Mouse (Mus musculus) embryonic facial prominence, embryonic 10.5 days (tissue): ENCODE measurements around the gene Col4a2. TPM values are rescaled to one million over a fixed set of nuclear protein-coding genes. Genes with fewer than 3 reads are reported as not detected.
A peak's percentile ranks its signal among the peaks of the same experiment; 100 is the strongest.

Experiments
- DNase-seq: peaks from one replicate; pipeline ENCODE4 v3.0.0-alpha.2; 2017; ENCODE audit warnings: low spot score
- H3K27ac ChIP-seq: fragments of 300-500 bp; sonication (generic); replicated peaks from 2 replicates; pipeline ENCODE4 v1.5.1; 2016; ENCODE audit warnings: mild to moderate bottlenecking
- H3K27me3 ChIP-seq: fragments of 300-500 bp; sonication (generic); replicated peaks from 2 replicates; pipeline ENCODE4 v1.6.1; 2016; ENCODE audit warnings: low read depth, mild to moderate bottlenecking; ENCODE audit not compliant: poor library complexity, severe bottlenecking
- H3K36me3 ChIP-seq: fragments of 300-500 bp; sonication (generic); replicated peaks from 2 replicates; pipeline ENCODE4 v1.6.1; 2016; ENCODE audit warnings: mild to moderate bottlenecking, moderate library complexity
- H3K4me1 ChIP-seq: fragments of 300-500 bp; sonication (generic); 2 replicates; pipeline ENCODE4 v1.6.1; 2016
- H3K4me3 ChIP-seq: fragments of 300-500 bp; sonication (generic); 2 replicates; pipeline ENCODE4 v1.5.1; 2016; ENCODE audit warnings: mild to moderate bottlenecking, moderate library complexity
- H3K9me3 ChIP-seq: fragments of 300-500 bp; sonication (generic); 2 replicates; pipeline ENCODE4 v1.6.1; 2016; ENCODE audit warnings: mild to moderate bottlenecking
- WGBS: fragments of 180-500 bp; shearing (Covaris S2); methylation state at CpG from one replicate; pipeline ENCODE4 v1.1.7; 2016; 5-methylcytosine and 5-hydroxymethylcytosine counted together
- polyA plus RNA-seq: library from polyadenylated mRNA; unstranded; fragments of >200 nt; fragmentation: Nextera tagmentation; extraction: Ambion mirVana; gene quantifications from 2 replicates; pipeline ENCODE4 v1.2.1, GENCODE M21; 2016

Col4a2 gene
- polyA plus RNA-seq, 1 experiment from 2014 or later = 54.7 TPM

- H3K9me3 ChIP-seq = no peaks in the 10 kb centered on the region
- no peak for DNase-seq
- 86% methylated on average over 3 of the region's 3 CpGs for WGBS
These were observed 21.9 kb downstream of the Col4a2 start for GRCm38 (mm10) chr8:11334493-11334892.

GRCm38 (mm10) chr8:11335238-11335637 lies 22.6 kb downstream of the Col4a2 start:
- H3K4me3 ChIP-seq = no peak overlapping the region
- no peaks in the 10 kb centered on the region for H3K27me3 ChIP-seq
- no peak overlapping the region for H3K27ac ChIP-seq
- no peak for DNase-seq
- no peaks in the 10 kb centered on the region for H3K9me3 ChIP-seq
- 0 out of 2 replicates have a peak, but pooled peaks cover 7% of the 10 kb centered on the region for H3K36me3 ChIP-seq
- peaks cover 32% of the 10 kb centered on the region for H3K4me1 ChIP-seq
- WGBS = 85% methylated on average over 4 of the region's 4 CpGs

More at GRCm38 (mm10) chr8:11334493-11334892, 21.9 kb downstream of the Col4a2 start:
- no peaks in the 10 kb centered on the region for H3K27me3 ChIP-seq
- no peak overlapping the region for H3K4me3 ChIP-seq
- 0 out of 2 replicates have a peak overlapping the region, but pooled peaks have one; percentile 12 for H3K27ac ChIP-seq
- peaks cover 25% of the 10 kb centered on the region for H3K4me1 ChIP-seq
- H3K36me3 ChIP-seq = 0 out of 2 replicates have a peak, but pooled peaks cover 7% of the 10 kb centered on the region

GRCm38 (mm10) chr8:11336346-11336745 lies 23.7 kb downstream of the Col4a2 start:
- Histone ChIP-seq H3K36me3 (0 out of 2 replicates have a peak, but pooled peaks cover 6% of the 10 kb centered on the region), H3K27ac (peak overlapping the region; percentile 40; the same call in 1 of the 2 replicates), H3K4me1 (peaks cover 37% of the 10 kb centered on the region), H3K9me3 (no peaks in the 10 kb centered on the region), H3K27me3 (no peaks in the 10 kb centered on the region), H3K4me3 (no peak overlapping the region)
- DNase-seq = no peak
- 92% methylated on average over 5 of the region's 5 CpGs for WGBS

- no peak for DNase-seq
- H3K4me1 ChIP-seq = peaks cover 33% of the 10 kb centered on the region
- no peaks in the 10 kb centered on the region for H3K27me3 ChIP-seq
- peaks cover 12% of the 10 kb centered on the region; the same call in 1 of the 2 replicates for H3K36me3 ChIP-seq
- H3K9me3 ChIP-seq = no peaks in the 10 kb centered on the region
- 88% methylated on average over 10 of the region's 10 CpGs for WGBS
- H3K27ac ChIP-seq = no peak overlapping the region
- no peak overlapping the region for H3K4me3 ChIP-seq
These were observed 25.0 kb downstream of the Col4a2 start for GRCm38 (mm10) chr8:11337642-11338041.

- H3K36me3 ChIP-seq = peaks cover 15% of the 10 kb centered on the region; the same call in 1 of the 2 replicates
- H3K27me3 ChIP-seq = no peaks in the 10 kb centered on the region
- H3K9me3 ChIP-seq = no peaks in the 10 kb centered on the region
- WGBS = 89% methylated on average over 9 of the region's 9 CpGs
- H3K27ac ChIP-seq = no peak overlapping the region
- peaks cover 33% of the 10 kb centered on the region for H3K4me1 ChIP-seq
- no peak for DNase-seq
- H3K4me3 ChIP-seq = no peak overlapping the region
These were observed 25.9 kb downstream of the Col4a2 start for GRCm38 (mm10) chr8:11338507-11338906.

GRCm38 (mm10) chr8:11340310-11341110 lies 27.9 kb downstream of the Col4a2 start:
- Histone ChIP-seq H3K4me1 (peaks cover 23% of the 10 kb centered on the region), H3K36me3 (peaks cover 15% of the 10 kb centered on the region; the same call in 1 of the 2 replicates), H3K4me3 (no peak overlapping the region), H3K27ac (peak overlapping the region; percentile 35; the same call in 1 of the 2 replicates), H3K9me3 (no peaks in the 10 kb centered on the region), H3K27me3 (no peaks in the 10 kb centered on the region)
- 76% methylated on average over 12 of the region's 12 CpGs for WGBS
- no peak for DNase-seq

GRCm38 (mm10) chr8:11341111-11341566 lies 28.5 kb downstream of the Col4a2 start:
- Histone ChIP-seq H3K36me3 (peaks cover 15% of the 10 kb centered on the region; the same call in 1 of the 2 replicates), H3K9me3 (no peaks in the 10 kb centered on the region), H3K27me3 (no peaks in the 10 kb centered on the region), H3K4me3 (no peak overlapping the region), H3K27ac (peak overlapping the region; percentile 35; the same call in 1 of the 2 replicates), H3K4me1 (peaks cover 18% of the 10 kb centered on the region)
- DNase-seq = no peak
- WGBS = 77% methylated on average over 3 of the region's 3 CpGs

- peaks cover 36% of the 10 kb centered on the region for H3K4me1 ChIP-seq
- H3K36me3 ChIP-seq = peaks cover 12% of the 10 kb centered on the region; the same call in 1 of the 2 replicates
- H3K27me3 ChIP-seq = no peaks in the 10 kb centered on the region
- no peak for DNase-seq
- H3K4me3 ChIP-seq = no peak overlapping the region
- 87% methylated on average over 9 of the region's 9 CpGs for WGBS
- H3K9me3 ChIP-seq = no peaks in the 10 kb centered on the region
- no peak overlapping the region for H3K27ac ChIP-seq
These were observed 31.9 kb downstream of the Col4a2 start for GRCm38 (mm10) chr8:11344459-11344858.

- WGBS = 87% methylated on average over 10 of the region's 10 CpGs
- peaks cover 21% of the 10 kb centered on the region for H3K4me1 ChIP-seq
- no peak overlapping the region for H3K4me3 ChIP-seq
- peaks cover 12% of the 10 kb centered on the region; the same call in 1 of the 2 replicates for H3K36me3 ChIP-seq
- DNase-seq = no peak
- no peaks in the 10 kb centered on the region for H3K9me3 ChIP-seq
- H3K27ac ChIP-seq = no peak overlapping the region
- no peaks in the 10 kb centered on the region for H3K27me3 ChIP-seq
These were observed 33.6 kb downstream of the Col4a2 start for GRCm38 (mm10) chr8:11346225-11346624.

- Histone ChIP-seq H3K36me3 (peaks cover 3% of the 10 kb centered on the region; the same call in 1 of the 2 replicates), H3K4me3 (no peak overlapping the region), H3K27ac (0 out of 2 replicates have a peak overlapping the region, but pooled peaks have one; percentile 7), H3K9me3 (no peaks in the 10 kb centered on the region), H3K27me3 (no peaks in the 10 kb centered on the region), H3K4me1 (peaks cover 21% of the 10 kb centered on the region)
- no peak for DNase-seq
- 84% methylated on average over 9 of the region's 9 CpGs for WGBS
These were observed 35.1 kb downstream of the Col4a2 start for GRCm38 (mm10) chr8:11347699-11348098.

- H3K9me3 ChIP-seq = no peaks in the 10 kb centered on the region
- WGBS = 90% methylated on average over 11 of the region's 11 CpGs
- H3K27me3 ChIP-seq = no peaks in the 10 kb centered on the region
- no peak overlapping the region for H3K27ac ChIP-seq
- DNase-seq = no peak
- no peaks in the 10 kb centered on the region; the same call in 1 of the 2 replicates for H3K36me3 ChIP-seq
- H3K4me1 ChIP-seq = peaks cover 21% of the 10 kb centered on the region
- H3K4me3 ChIP-seq = no peak overlapping the region
These were observed 36.0 kb downstream of the Col4a2 start for GRCm38 (mm10) chr8:11348622-11349021.

GRCm38 (mm10) chr8:11351355-11351754 lies 38.8 kb downstream of the Col4a2 start:
- H3K9me3 ChIP-seq = no peaks in the 10 kb centered on the region
- no peak overlapping the region for H3K27ac ChIP-seq
- DNase-seq = no peak
- H3K36me3 ChIP-seq = peaks cover 15% of the 10 kb centered on the region; the same call in 1 of the 2 replicates
- peaks cover 21% of the 10 kb centered on the region for H3K4me1 ChIP-seq
- H3K4me3 ChIP-seq = no peak overlapping the region
- no peaks in the 10 kb centered on the region for H3K27me3 ChIP-seq
- WGBS = 92% methylated on average over 6 of the region's 6 CpGs
